Mouse (Mus musculus) adrenal gland, postnatal 14 days (tissue): ENCODE measurements around the gene Lyrm1. TPM values are rescaled to one million over a fixed set of nuclear protein-coding genes. Genes with fewer than 3 reads are reported as not detected.

Source experiments
- DNase-seq: peaks from one replicate; pipeline ENCODE4 v3.0.0; 2021; ENCODE audit warnings: mixed read lengths
- total RNA-seq: library from RNA; stranded (reverse); gene quantifications from 2 replicates; pipeline ENCODE4 v1.2.3, GENCODE M21; 2021

Lyrm1 gene
- total RNA-seq, 1 experiment from 2014 or later = 11.9 TPM

DNA sequence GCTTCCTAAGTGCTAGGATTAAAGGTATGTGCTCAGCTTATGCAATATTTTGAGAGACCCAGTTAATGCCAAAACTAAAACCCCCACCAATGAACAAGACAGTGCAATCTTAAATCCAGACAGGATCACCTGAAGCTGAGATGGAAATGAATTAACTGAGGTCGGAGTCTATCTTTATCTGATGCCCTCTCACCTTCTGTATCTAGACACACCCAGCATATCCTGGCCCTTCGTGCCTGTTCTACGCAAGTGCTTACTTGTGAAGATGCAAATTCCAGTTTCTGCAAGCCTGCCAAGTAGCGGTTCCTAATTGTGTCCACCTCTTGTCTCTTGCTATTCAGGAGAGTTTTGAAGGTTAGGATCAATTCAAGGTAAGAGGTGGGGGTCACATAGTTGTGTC is 69.5 kb downstream of the Lyrm1 start:
- DNase-seq = no peak

DNA sequence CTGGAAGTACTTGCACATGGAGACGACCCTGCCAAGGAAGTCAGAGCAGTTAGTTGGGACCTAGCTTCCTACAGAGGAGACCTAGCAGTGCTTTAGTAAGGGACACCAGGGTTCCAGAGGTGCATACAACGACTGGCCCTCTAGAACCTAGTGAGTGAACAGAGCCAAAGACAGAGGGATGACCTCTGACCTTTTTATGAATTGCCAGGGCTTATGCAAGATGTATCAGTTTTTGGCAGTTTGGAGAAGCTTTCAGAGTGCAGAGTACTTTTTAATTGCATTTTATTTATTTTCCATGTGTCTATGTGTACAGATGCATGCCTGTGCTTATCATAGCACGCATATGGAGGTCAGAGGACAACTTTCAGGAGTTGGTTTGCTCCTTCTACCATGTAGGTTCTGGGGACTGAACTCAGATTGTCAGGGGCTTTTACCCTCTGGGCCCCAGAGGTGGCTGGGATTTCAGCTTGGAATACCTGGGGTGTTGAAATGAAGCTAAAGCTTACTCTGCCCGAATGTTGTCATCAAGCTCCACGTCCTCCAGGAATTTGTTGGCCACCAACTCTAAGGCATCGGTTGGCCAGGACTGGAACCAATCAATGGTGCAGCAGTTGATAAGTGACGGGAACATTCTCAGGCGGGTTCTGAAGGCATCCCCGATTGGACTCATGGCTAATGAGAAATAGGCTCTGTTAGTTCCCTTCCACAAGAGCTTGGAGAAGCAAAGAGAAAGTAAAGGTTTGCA is 70.2 kb downstream of the Lyrm1 start:
- DNase-seq = peak; percentile 16

DNA sequence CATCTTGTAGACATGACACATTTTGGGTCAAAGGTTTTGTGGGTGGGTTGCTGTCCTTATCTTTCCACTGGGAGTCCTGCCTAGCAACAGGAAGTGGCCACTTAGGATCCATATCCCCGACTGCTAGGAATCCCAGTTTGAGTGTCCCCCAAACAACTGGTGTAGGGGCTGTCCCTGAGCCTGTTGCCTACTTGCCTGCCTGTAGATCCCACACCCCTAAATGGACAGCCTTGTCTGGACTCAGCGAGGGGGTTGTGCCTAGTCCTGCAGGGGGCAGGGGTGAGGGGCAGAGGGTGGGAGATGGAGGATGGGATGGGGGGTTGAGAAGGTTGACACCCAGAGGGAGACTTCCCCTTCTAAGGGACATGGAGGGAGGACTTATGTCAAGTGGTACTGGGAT is 73.7 kb downstream of the Lyrm1 start:
- no peak for DNase-seq

DNA sequence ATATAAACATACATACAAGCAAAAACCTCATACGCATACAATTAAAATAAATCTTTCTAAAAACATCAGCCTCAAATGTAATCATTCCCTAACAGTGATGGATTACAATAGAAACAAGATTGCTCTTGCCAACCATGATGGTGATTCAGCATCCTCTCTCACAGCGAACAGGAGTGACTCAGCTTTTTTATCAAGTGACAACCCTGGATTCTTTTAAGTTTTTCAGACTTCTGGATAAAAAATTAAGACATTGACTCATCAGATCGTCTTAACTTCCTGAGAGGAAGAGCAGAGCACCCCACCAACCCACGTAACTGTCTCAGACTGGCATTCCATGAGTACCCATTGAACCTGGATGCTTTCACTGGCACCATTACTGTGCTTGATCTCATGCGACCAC is 78.6 kb downstream of the Lyrm1 start:
- no peak for DNase-seq

- peak; percentile 32 for DNase-seq
Observed at GRCm38 (mm10) chr7:119976256-119976655, 80.6 kb downstream of the Lyrm1 start.

DNA sequence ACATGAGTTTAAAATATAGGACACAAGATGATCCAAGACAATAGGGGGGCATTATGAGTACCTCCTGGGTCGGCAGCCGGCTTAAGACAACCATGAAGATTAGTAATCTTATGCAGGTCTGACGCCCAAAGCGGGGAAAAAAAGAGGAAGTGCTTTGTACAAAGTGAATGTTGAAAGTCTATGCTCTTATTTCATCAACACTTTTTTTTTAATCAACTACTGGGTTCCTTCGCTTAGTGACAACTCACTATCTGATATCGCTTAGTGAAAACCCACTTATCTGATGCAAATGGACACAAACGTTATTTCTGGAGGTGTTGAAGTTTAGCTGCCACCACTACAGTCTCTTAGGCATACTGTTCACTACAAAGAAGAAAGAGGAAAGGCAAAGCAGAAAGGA is 81.9 kb downstream of the Lyrm1 start:
- no peak for DNase-seq

- no peak for DNase-seq
Observed at GRCm38 (mm10) chr7:119978576-119978975, 82.9 kb downstream of the Lyrm1 start.

- DNase-seq = no peak
Observed at GRCm38 (mm10) chr7:119980170-119980569, 84.5 kb downstream of the Lyrm1 start.

DNA sequence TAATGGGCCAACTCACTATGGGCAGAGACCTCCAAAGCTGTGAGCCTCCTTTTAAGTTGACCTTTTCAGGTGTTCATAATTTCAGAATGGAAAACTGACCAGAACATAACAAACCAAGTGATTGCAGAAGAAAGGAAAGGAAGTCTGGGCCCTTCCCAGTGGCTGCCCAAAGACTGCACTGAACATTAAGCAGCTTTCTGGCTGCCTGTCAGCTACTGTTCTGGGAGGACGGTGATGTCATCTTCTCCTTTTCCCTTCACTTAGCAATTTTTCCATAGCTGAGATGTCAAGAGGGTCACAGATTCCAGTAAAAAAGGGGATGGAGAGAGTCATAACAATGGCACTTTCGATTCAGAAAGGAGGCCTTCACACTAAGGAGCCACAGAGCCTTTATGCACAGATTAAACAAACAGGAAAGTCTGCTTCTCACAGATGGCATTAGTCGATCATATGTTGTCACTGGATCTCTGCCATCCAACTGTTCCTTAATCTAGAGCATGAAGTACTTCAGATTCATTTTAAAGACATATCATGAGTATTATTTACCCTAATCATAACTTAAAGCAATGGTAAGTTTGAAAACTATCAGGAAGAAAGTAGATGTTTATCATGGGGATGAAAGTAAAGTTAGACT is 89.7 kb downstream of the Lyrm1 start:
- DNase-seq = no peak

- DNase-seq = peak; percentile 54
Observed at GRCm38 (mm10) chr7:119997066-119997465, 101.4 kb downstream of the Lyrm1 start.

Other genes starting within 250 kb of the Lyrm1 start
- gene Acsm4, start 205.8 kb upstream of the Lyrm1 start, total RNA-seq = not detected in 2 replicates
- 34.4 and 36.7 TPM in 2 replicates for gene Thumpd1, start 175.1 kb upstream of the Lyrm1 start, total RNA-seq
- gene Acsm3, start 134.9 kb upstream of the Lyrm1 start, total RNA-seq = 52.8 and 59.7 TPM in 2 replicates
- 6.8 and 13.3 TPM in 2 replicates for gene Rexo5, start 101.9 kb upstream of the Lyrm1 start, total RNA-seq
- 7.5 and 9.4 TPM in 2 replicates for gene Eri2, start 101.8 kb upstream of the Lyrm1 start, total RNA-seq
- gene Dcun1d3, start 437 bp downstream of the Lyrm1 start, total RNA-seq = 37.4 and 47.7 TPM in 2 replicates
- not detected in 2 replicates for gene Dnah3, start 199.4 kb downstream of the Lyrm1 start, total RNA-seq
- gene Tmem159, start 206.5 kb downstream of the Lyrm1 start, total RNA-seq = 46.4 and 59.7 TPM in 2 replicates
- not detected in 2 replicates for gene Zp2, start 249.4 kb downstream of the Lyrm1 start, total RNA-seq